Mouse (Mus musculus): Measurements from ENCODE around the gene Vmn2r65. TPM values are rescaled to one million over a fixed set of nuclear protein-coding genes. Genes with fewer than 3 reads are reported as not detected.

Gene Vmn2r65
- not detected for total RNA-seq (2021)
- long read RNA-seq, experiment 1: 0 reads
- long read RNA-seq, experiment 2: 0 reads

DNA sequence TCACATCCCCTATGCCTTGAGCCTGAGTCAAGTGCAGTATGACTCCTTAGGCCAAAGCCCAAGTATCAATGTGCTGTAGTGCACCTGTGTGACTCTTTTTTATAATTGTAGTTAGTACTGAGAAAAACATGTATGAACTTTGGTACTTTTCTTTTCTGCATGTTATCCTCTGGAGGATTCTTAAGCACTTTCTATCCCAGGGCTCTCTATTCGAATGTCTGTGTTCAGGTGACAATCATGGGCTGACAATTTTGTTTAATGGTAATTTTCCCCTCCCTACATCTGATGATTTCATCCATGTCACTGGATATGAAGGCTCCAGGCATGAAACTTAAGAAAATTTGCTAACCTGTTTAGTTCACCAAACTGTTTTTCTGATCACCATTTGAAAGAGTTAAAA, at the start of gene Vmn2r65:
TSS of gene Vmn2r65 (minus strand) at position 101 of the 400 bp plus-strand sequence.
- no peak for DNase-seq
- intact Hi-C loops (cut with DNase I): no loop called here

DNA sequence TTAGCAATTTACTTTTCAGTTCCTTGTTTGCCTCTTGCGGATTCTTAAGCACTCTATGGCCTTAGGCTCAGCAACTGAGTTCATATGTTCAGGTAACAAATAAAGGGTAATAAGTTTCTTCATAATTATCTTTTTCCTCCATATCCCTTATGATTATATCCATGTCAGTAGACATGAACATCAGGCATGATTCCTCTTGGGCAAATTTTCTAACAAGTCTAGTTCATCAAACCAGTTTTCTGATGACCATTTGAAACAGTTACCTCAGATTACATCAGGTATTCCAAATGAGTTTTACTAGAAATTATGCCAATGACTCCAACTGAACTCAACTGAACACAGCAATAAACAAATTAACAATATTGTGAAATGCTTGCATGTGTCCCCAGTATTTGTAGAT, 48.3 kb upstream of the Vmn2r65 start, which contains the start of gene Vmn2r66:
TSS of gene Vmn2r66 (minus strand) at position 101 of the 400 bp plus-strand sequence.
- intact Hi-C loops (cut with DNase I): no loop called here

GRCm38 (mm10) chr7:84996694-84997093, 32.8 kb upstream of the Vmn2r65 start:
- DNase-seq: no peak
- intact Hi-C loops (cut with DNase I): no loop called here

More for the DNA sequence above, 48.3 kb upstream of the Vmn2r65 start, which contains the start of gene Vmn2r66:
- no peak for DNase-seq

Other genes starting within 250 kb of the Vmn2r65 start
- gene Olfr291, start 110.6 kb downstream of the Vmn2r65 start, total RNA-seq (2021): not detected
- gene Vmn2r66, start 48.2 kb upstream of the Vmn2r65 start, total RNA-seq (2021): not detected
- gene Vmn2r67, start 191.9 kb upstream of the Vmn2r65 start, total RNA-seq (2021): not detected

All from heart, postnatal 14 days (tissue).